Mouse (Mus musculus): ENCODE measurements at regions not wholly inside any gene's neighbourhood (a gene's known extent, or its start where the extent isn't known, plus 50 kb on each side); places are given as distances from the start of the nearest gene placed in this dataset.

DNA sequence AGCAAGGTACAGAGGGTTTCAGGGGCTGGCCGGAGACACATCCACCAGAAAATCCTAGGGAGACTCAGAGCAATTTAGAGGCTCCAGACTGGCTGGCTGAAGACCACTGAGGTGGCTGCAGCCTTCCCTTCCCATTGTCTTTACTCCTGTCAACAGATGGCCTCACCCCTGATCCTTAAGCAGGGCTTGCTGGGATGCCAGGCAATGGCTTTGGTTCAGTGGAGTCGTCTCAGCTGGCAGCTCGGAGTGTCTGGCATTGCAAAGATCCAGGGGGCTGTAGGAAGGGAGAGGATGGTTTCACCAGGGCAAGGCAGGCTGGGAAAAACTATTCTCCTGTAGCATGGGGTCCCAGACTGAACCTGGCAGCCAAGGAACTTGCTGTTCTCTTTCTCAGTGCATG is 395.8 kb downstream of the Tshz3 start:
- no peak for DNase-seq (ENCODE audit: low read depth, low spot score)

DNA sequence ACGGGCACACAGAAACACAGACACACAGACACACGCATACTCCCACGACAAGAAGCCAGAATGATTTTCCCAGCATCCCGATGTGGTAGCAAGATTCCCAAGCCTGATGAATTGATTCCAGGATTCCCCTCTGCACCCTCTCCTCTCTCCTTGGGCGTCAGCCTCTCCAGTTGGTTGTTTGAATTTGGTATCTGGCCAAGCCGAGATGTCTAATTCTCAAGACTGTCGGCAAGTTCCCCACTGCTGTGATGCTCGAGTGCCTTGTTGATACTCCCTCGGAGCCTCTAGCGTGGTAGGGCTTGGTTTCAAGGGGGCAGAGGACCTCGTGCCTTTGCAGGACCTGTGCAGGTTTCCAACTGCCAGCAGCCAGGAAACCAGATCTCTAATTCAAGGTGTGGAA is 397.9 kb downstream of the Tshz3 start:
- no peak for DNase-seq (ENCODE audit: low read depth, low spot score)

DNA sequence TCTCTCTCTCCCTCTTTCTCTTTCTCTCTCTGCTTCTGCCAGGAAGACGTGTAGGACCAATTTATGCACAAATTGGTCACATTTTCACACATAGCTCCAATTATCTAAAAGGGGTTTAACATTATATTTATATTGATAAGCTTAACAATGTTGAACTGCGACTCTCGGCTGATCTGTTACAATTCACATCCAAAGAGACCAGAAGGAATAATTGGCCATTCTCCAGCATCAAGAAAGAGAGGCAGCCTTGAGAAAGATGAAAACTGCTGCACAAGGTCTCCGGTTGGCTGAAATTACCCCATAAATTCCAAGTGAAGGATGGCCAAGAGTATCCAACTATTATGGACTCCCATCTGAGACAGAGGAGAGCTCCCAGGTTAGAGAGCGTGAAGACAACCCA is 398.4 kb downstream of the Tshz3 start:
- DNase-seq (ENCODE audit: low read depth, low spot score), result no peak

DNA sequence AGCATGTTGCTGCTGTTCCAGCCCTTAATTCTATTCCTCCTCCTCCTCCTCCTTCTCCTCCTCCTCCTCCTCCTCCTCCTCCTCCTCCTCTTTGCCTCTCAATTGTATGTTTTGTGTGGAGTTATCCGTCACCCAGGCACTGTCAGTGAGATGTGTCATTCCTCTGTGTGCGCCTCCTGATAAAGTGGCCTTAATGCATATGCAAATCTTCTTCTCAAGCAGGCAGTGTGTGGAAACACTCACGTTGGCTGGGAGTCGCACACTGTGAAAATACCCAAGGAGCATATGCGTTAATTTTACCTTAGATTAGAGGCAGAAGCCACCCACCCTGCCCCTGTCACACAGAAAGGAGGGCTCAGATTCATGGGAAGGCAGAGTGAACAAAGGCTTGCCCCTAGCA is 401.0 kb downstream of the Tshz3 start:
- peak; percentile 6 for DNase-seq (ENCODE audit: low read depth, low spot score)

GRCm38 (mm10) chr7:37104671-37105070 is 406.8 kb downstream of the Tshz3 start:
- no peak for DNase-seq (ENCODE audit: low read depth, low spot score)

DNA sequence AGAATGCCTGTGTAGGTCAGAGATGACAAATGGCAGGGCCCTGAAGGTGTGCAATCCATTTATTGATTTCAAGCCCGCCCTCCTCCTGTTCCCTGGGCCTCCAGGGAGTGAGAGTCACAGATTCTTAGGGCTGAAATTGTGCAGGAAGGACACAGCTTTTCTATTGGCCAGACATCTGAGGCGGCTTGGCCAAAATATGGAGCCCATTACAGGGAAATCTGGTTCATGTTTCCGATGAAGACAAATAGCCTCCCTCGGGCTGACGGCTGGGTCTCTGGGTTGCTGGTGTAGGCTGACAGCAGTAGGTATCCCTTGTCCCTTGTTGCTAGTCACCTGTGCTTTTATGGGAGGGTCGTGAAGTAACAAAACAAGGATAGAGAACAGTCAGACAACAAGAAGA is 413.2 kb downstream of the Tshz3 start:
- DNase-seq (ENCODE audit: low read depth, low spot score), result peak; percentile 28

GRCm38 (mm10) chr7:37120776-37121175 is 422.9 kb downstream of the Tshz3 start:
- DNase-seq (ENCODE audit: low read depth, low spot score), result no peak

DNA sequence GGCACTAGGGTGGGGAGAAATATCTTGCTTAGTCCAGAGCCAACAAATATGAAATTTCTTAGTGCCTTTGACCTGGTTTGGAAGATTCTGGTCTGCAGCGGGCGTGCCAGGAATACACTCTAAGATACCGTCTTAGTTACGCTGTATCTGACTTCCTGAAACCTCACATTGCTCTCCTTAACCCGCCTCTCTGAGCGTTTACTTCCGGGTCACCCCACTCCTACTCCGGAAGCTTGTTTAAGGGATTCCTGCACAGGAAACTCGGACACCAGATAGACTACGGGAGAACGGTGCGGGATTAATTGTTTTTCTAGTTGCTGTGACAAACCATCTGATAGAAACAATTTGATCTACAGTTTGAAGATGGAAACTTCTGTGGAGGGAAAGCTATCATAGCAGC is 442.3 kb downstream of the Tshz3 start:
- DNase-seq (ENCODE audit: low read depth, low spot score), result no peak

DNA sequence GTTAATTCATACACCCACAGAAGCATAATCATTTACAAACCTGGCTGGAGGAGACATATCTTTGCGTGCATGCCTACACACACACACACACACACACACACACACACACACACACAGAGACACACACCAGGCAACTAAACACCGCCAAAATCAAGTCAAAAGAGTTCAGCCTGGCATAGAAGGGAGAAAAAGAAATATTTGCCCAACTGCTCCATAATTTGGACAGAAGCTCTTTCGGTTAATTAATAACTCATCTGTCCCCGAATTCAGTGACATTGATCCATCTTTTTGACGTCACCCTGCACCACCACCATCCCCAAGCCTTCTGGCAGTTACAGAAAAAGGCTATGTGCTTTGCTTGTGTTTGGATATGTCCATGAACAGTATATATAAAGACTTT is 444.9 kb downstream of the Tshz3 start:
- DNase-seq (ENCODE audit: low read depth, low spot score), result no peak

GRCm38 (mm10) chr7:37144303-37144702 is 446.4 kb downstream of the Tshz3 start:
- no peak for DNase-seq (ENCODE audit: low read depth, low spot score)

DNA sequence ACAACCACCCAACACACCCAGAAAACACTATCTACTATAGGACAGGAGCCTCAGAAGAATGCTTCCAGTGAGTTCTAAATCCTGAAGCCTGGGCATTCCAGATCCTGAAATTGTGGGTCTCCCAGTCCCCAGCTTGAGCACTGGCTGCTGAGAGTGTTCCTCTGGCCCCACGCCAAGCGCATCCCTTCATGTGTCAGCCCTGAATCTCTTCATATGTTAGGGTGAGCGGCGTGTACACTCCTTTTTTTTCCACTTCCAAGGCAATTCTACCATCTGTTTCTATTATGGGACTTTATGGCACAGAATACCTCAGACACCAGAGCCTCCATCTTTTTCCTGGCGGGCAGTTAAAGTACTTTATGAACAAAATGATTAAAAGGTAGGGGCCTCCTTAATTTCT is 451.8 kb downstream of the Tshz3 start:
- DNase-seq (ENCODE audit: low read depth, low spot score), result no peak

DNA sequence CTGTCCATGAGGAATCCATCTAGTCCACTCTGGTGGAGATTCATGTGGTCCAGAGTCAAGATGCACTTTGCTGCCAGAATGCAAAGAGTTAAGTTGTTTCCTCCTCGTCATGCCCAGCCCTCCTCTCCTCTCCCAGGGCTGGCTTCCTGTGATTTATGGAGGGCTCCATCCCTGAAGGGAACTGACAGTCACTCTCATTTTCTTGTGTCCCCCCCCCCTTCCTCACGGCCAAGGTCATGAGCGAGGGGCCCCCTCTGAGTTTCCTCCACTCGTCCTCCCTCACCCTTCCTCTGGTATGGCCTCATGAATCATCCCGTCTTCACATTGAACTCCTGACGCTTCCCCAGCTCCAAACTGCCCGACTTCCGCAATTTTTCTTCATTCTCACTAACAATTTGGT is 461.9 kb downstream of the Tshz3 start:
- DNase-seq (ENCODE audit: low read depth, low spot score), result peak; percentile 49

- no peak for DNase-seq (ENCODE audit: low read depth, low spot score)
These were observed 471.0 kb downstream of the Tshz3 start for GRCm38 (mm10) chr7:37168883-37169282.

GRCm38 (mm10) chr7:37175746-37176145 is 477.8 kb downstream of the Tshz3 start:
- no peak for DNase-seq (ENCODE audit: low read depth, low spot score)

DNA sequence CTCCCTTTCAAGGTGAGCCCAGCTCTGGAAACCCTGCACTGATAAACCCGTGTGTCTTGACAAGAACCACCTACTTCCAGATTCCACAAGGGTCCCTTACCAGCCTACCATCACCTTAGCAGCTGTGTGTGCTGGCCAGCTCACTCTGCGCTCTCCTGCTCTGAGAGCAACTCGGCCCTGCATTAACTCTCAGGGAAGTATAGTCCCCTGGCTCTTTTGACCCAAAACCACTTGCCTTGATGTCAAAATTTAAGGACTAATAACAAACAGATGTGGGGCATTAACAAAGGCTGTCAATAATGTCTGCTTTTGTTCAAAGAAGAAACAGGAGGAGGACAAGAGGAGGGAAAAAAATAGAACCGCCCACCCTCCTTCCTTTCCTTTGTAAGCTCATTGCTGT is 480.3 kb downstream of the Tshz3 start:
- DNase-seq (ENCODE audit: low read depth, low spot score), result peak; percentile 41

- no peak for DNase-seq (ENCODE audit: low read depth, low spot score)
These were observed 482.0 kb downstream of the Tshz3 start for GRCm38 (mm10) chr7:37179907-37180306.

- DNase-seq (ENCODE audit: low read depth, low spot score), result peak; percentile 71
These were observed 482.5 kb downstream of the Tshz3 start for GRCm38 (mm10) chr7:37180416-37180815.

- DNase-seq (ENCODE audit: low read depth, low spot score), result no peak
These were observed 483.2 kb downstream of the Tshz3 start for GRCm38 (mm10) chr7:37181109-37181508.

DNA sequence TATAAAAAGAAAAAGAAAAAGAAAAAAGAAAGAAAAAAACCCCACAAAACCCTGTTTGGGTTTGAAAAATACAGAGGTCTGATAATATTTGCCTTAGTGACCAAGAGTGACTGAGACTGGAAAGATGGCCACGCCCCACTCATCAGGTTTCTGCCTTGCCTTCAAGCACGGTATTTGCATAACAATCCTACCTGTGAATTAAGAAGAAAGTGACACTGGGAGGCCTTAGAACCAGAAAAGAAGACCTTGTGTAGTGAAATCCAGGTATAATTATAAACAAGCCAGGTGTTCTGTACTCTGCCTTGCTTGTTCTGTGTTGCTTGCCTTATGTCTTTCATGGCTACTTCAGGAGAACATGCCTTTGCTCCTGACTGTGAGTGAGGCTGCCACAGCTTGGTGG is 494.6 kb downstream of the Tshz3 start:
- no peak for DNase-seq (ENCODE audit: low read depth, low spot score)

DNA sequence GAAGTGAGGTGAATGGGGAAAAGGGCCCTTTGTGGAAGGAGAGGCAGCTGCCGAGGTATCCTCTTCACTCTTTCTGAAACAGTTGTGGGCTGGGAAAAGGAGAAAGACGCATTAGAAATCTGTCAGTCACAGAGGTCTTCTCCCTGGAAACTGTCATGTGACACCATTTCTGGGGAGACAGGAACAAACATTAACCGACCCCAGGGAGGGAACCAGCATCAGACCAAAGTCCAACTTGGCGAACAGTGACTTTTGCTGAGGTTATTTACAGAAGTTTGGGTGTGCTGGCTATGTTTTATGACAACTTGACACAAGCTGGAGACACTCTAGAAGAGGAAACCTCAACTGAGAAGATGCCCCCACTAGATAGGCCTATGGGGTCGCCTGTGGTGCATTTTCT is 506.9 kb downstream of the Tshz3 start:
- DNase-seq (ENCODE audit: low read depth, low spot score), result no peak

- DNase-seq (ENCODE audit: low read depth, low spot score), result no peak
These were observed 510.4 kb downstream of the Tshz3 start for GRCm38 (mm10) chr7:37208305-37208704.

DNA sequence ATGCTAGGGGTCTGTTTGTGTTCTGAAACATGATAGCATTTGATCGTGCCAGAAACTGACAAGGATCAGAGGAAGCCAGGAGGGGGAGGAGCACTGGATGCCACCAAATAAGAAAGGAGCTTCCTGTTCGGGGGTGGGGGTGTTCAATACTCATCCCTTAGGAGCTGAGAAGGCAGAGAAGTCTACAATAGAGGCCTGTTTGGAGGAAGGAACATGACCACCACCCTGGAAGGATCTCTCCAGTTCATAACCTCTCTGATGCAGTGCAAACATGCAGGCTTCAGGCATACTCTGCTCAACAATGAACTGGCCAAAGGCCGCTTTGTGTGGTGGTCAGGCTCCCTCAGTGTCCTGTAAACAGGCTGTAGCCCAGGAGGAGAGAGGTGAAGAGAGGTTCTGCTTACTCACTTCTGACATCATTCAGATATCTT is 515.8 kb downstream of the Tshz3 start:
- DNase-seq (ENCODE audit: low read depth, low spot score), result no peak

GRCm38 (mm10) chr7:37215498-37215897 is 517.6 kb downstream of the Tshz3 start:
- no peak for DNase-seq (ENCODE audit: low read depth, low spot score)

- DNase-seq (ENCODE audit: low read depth, low spot score), result no peak
These were observed 522.6 kb downstream of the Tshz3 start for GRCm38 (mm10) chr7:37220476-37220875.

- DNase-seq (ENCODE audit: low read depth, low spot score), result no peak
These were observed 528.5 kb downstream of the Tshz3 start for GRCm38 (mm10) chr7:37226423-37226822.

All from mesoderm, embryonic 11.5 days (tissue).